Comparison of ENCODE assay signal across 8 mouse cellular contexts in the genomic region with DNA sequence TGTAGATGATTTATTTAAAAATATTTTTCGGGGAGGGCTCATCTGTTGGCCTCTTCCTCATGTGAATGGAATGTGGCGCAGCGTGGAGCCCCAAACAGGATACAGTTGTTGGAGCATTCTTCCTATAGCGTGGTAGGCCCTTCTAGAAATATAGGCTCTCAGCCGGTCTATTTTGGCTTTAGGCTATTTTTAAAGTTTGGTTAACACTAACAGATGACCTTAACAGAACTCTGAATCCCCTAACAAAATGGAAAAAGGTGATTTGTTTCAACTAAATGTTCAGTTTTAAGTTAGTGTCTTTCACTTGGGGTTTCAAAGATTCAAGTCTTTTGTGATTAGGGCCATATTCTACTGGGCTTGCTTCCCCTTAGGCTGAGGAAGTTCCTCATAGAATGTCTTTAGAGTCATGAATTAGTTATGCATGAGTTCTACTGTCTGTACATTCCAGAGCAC.
A peak's percentile ranks its signal among the peaks of the same experiment; 100 is the strongest.
DNase-seq lines count a peak whose midpoint lies in the region; ATAC-seq and TF ChIP-seq lines count a peak whose summit lies in the region.

No protein-coding gene starts in this region.

- H3K27ac ChIP-seq in gastrocnemius, adult 2 months, result peak overlapping the region; percentile 93
- H3K27ac ChIP-seq in heart, embryonic 11.5 days (ENCODE audit: low read depth, low read length), result peak overlapping the region; percentile 98
- peak overlapping the region; percentile 92; the same call in 1 of the 2 replicates for H3K27ac ChIP-seq in limb, embryonic 14.5 days (replicated peaks; ENCODE audit: low read depth, low read length)

- no peak for TF ChIP-seq POLR2A in limb, embryonic 14.5 days (IDR thresholded peaks at IDR 0.05; ENCODE audit: borderline replicate concordance, extremely low read depth, insufficient read depth, insufficient read length)

- no peak for DNase-seq in gastrocnemius, adult 2 months
- no peak for DNase-seq in gastrocnemius, postnatal 36 days
- peak; percentile 78 for DNase-seq in limb, embryonic 14.5 days (ENCODE audit: low spot score)
- DNase-seq in naive thymus-derived CD4-positive, alpha-beta T cell, adult 2 months (ENCODE audit: low read depth), result peak; percentile 50
- no peak for DNase-seq in MN1 (ENCODE audit: low spot score)
- no peak for DNase-seq in frontal cortex, postnatal 25 days (ENCODE audit: low spot score in 2 of 2)

- peak overlapping the region; percentile 72 for H3K4me2 ChIP-seq in heart, embryonic 11.5 days
- H3K4me2 ChIP-seq in limb, embryonic 14.5 days (replicated peaks; ENCODE audit: low read depth, low read length, severe bottlenecking), result peak overlapping the region; percentile 69

- ATAC-seq in common myeloid progenitor, adult 5-6 weeks (replicated peaks; ENCODE audit: low read depth, poor library complexity, severe bottlenecking), result 0 out of 2 replicates have a peak, but pooled peaks have one; percentile 16
- ATAC-seq in heart, embryonic 11.5 days (replicated peaks; ENCODE audit: insufficient number of reproducible peaks, low FRiP score, low TSS enrichment), result no peak
- peak; percentile 72 for ATAC-seq in limb, embryonic 14.5 days (ENCODE audit: low FRiP score, low read depth)

- no peaks in the 10 kb centered on the region for H3K36me3 ChIP-seq in heart, embryonic 11.5 days (ENCODE audit: control insufficient read depth, insufficient read depth, low read length)
- H3K36me3 ChIP-seq in limb, embryonic 14.5 days (ENCODE audit: control insufficient read depth, insufficient read depth, low read length), result peaks cover 8% of the 10 kb centered on the region; the same call in 1 of the 2 replicates

- no peaks in the 10 kb centered on the region for H3K27me3 ChIP-seq in heart, embryonic 11.5 days (ENCODE audit: control insufficient read depth, insufficient read depth, low read length)
- H3K27me3 ChIP-seq in limb, embryonic 14.5 days (ENCODE audit: control insufficient read depth, insufficient read depth, low read length), result no peaks in the 10 kb centered on the region

- peak overlapping the region; percentile 75 for H3K4me3 ChIP-seq in gastrocnemius, adult 2 months
- H3K4me3 ChIP-seq in heart, embryonic 11.5 days (ENCODE audit: low read depth, low read length), result peak overlapping the region; percentile 57
- H3K4me3 ChIP-seq in limb, embryonic 14.5 days (replicated peaks; ENCODE audit: low read length), result peak overlapping the region; percentile 54

- intact Hi-C loops in gastrocnemius, adult 2 months (cut with DNase I), result loop anchor here (5.0 kb wide), 2 partner anchors 60 to 135 kb away; no protein-coding TSS in a partner anchor
- intact Hi-C loops in gastrocnemius, postnatal 36 days (cut with DNase I), result loop anchor here (5.0 kb wide), 1 partner anchor 60 kb away; no protein-coding TSS in a partner anchor

- 4% methylated on average over 5 of the region's 5 CpGs for WGBS in heart, embryonic 11.5 days (ENCODE audit: insufficient replicate concordance)
- WGBS in limb, embryonic 14.5 days, result 3% methylated on average over 5 of the region's 5 CpGs

- no peak for TF ChIP-seq CTCF in gastrocnemius, adult 2 months (IDR thresholded peaks at IDR 0.05)

- H3K9ac ChIP-seq in heart, embryonic 11.5 days (ENCODE audit: low read depth, low read length), result peak overlapping the region; percentile 76
- peak overlapping the region; percentile 74 for H3K9ac ChIP-seq in limb, embryonic 14.5 days (ENCODE audit: low read depth, low read length, severe bottlenecking)

- peaks cover 6% of the 10 kb centered on the region for H3K4me1 ChIP-seq in heart, embryonic 11.5 days (ENCODE audit: control insufficient read depth, insufficient read depth, low read length)
- peaks cover 14% of the 10 kb centered on the region for H3K4me1 ChIP-seq in limb, embryonic 14.5 days (ENCODE audit: control insufficient read depth, insufficient read depth, low read length)

- H3K9me3 ChIP-seq in heart, embryonic 11.5 days (replicated peaks; ENCODE audit: control insufficient read depth, low read length), result no peaks in the 10 kb centered on the region
- H3K9me3 ChIP-seq in limb, embryonic 14.5 days (ENCODE audit: control insufficient read depth, low read length), result no peaks in the 10 kb centered on the region

Comparison
In these comparisons a context has a peak if more than half of its experiments do, and no peak if none do; other contexts are left out.
1. DNase-seq: peak in limb, embryonic 14.5 days (single experiment) and naive thymus-derived CD4-positive, alpha-beta T cell, adult 2 months (single experiment); none in gastrocnemius, adult 2 months (single experiment), gastrocnemius, postnatal 36 days (0 of 2), MN1 (single experiment) and frontal cortex, postnatal 25 days (0 of 2).
2. Peak in every context shown above with its lines, with median percentiles within 50 percentile points of each other: H3K27ac ChIP-seq and H3K4me3 ChIP-seq.